Mouse (Mus musculus) kidney, embryonic 16.5 days (tissue): Measurements from ENCODE around the gene Agpat4. TPM values are rescaled to one million over a fixed set of nuclear protein-coding genes. Genes with fewer than 3 reads are reported as not detected.

Experiments used
- ATAC-seq: fragments of 200-750 bp; cut with Nextera tagmentation; 2 replicates; pipeline ENCODE4 v1.8.0; 2017; ENCODE audit warnings: moderate TSS enrichment; ENCODE audit not compliant: low FRiP score, low TSS enrichment
- H3K27ac ChIP-seq: fragments of 300-500 bp; sonication (generic); 2 replicates; pipeline ENCODE4 v1.5.1; 2014; ENCODE audit warnings: low read length
- H3K27me3 ChIP-seq: fragments of 300-500 bp; sonication (generic); 2 replicates; pipeline ENCODE4 v1.6.1; 2014; ENCODE audit warnings: low read length, control low read depth, mixed read lengths; ENCODE audit not compliant: insufficient read depth
- H3K36me3 ChIP-seq: fragments of 300-500 bp; sonication (generic); 2 replicates; pipeline ENCODE4 v1.6.1; 2014; ENCODE audit warnings: low read length, control low read depth, mixed read lengths; ENCODE audit not compliant: insufficient read depth
- H3K4me1 ChIP-seq: fragments of 300-500 bp; sonication (generic); 2 replicates; pipeline ENCODE4 v1.6.1; 2014; ENCODE audit warnings: low read length, control low read depth, mixed read lengths; ENCODE audit not compliant: insufficient read depth
- H3K4me2 ChIP-seq: fragments of 300-500 bp; sonication (generic); replicated peaks from 2 replicates; pipeline ENCODE4 v1.6.1; 2014; ENCODE audit warnings: low read depth, low read length
- H3K4me3 ChIP-seq: fragments of 300-500 bp; sonication (generic); 2 replicates; pipeline ENCODE4 v1.5.1; 2014; ENCODE audit warnings: mild to moderate bottlenecking, low read length
- H3K9ac ChIP-seq: fragments of 300-500 bp; sonication (generic); replicated peaks from 2 replicates; pipeline ENCODE4 v1.6.1; 2014; ENCODE audit warnings: low read length
- H3K9me3 ChIP-seq: fragments of 300-500 bp; sonication (generic); 2 replicates; pipeline ENCODE4 v1.6.1; 2016; ENCODE audit warnings: low read length, control low read depth
- WGBS: fragments of 180-500 bp; shearing (Covaris S2); extraction: QIAGEN DNeasy Blood & Tissue Kit; methylation state at CpG from one replicate; pipeline ENCODE4 v1.1.7; 2014; 5-methylcytosine and 5-hydroxymethylcytosine counted together
- polyA plus RNA-seq: library from polyadenylated mRNA; unstranded; fragments of >200 nt; fragmentation: Nextera tagmentation; extraction: Ambion mirVana; gene quantifications from 2 replicates; pipeline ENCODE4 v1.2.1, GENCODE M21; 2015

Gene Agpat4
- polyA plus RNA-seq, 1 experiment from 2014 or later = 38.3 TPM

DNA sequence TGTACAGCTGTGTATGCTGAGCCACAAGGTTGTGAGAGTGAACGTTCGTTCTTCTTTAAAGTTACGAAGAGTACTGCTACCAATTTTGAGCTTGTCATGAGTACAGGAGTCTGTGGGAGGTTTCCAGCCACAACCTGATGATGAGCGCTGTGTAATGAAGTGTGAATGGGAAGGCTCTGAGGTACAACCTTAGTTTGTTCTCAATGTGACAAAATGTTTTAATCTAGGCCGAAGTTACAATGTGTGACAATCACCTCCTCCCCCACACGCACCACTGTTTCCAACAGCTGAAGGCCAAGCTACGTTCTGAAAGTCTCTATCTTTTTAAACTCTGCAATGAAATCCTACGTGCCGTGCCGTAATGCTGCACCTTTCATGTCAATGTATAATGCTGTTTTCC, 16.2 kb upstream of the Agpat4 start:
- WGBS = 67% methylated on average over 10 of the region's 10 CpGs
- H3K4me1 ChIP-seq = no peaks in the 10 kb centered on the region
- no peaks in the 10 kb centered on the region for H3K27me3 ChIP-seq
- no peaks in the 10 kb centered on the region for H3K9me3 ChIP-seq
- H3K36me3 ChIP-seq = no peaks in the 10 kb centered on the region
- no peak overlapping the region for H3K27ac ChIP-seq
- H3K4me3 ChIP-seq = no peak overlapping the region
- H3K9ac ChIP-seq = no peak overlapping the region
- H3K4me2 ChIP-seq = no peak overlapping the region
- no peak for ATAC-seq

DNA sequence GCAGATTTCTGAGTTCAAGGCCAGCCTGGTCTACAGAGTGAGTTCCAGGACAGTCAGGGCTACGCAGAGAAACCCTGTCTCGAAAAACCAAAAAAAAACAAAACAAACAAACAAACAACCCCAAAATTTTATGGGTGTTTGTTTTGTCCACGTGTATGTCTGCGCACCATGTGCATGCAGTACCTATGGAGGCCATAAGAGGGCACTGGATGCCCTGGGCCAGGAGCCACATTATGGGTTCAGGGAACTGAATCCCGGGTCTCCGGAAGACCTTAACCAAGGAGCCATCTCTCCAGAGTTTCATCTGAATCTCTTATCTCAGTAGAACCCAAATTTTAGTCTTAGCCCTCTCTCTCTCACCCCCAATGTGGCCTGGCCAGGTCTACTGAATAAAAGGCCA, 14.7 kb upstream of the Agpat4 start:
- no peak overlapping the region for H3K4me3 ChIP-seq
- WGBS = 86% methylated on average over 6 of the region's 6 CpGs
- H3K36me3 ChIP-seq = no peaks in the 10 kb centered on the region
- H3K9ac ChIP-seq = no peak overlapping the region
- H3K4me1 ChIP-seq = no peaks in the 10 kb centered on the region
- no peaks in the 10 kb centered on the region for H3K27me3 ChIP-seq
- H3K4me2 ChIP-seq = no peak overlapping the region
- H3K9me3 ChIP-seq = no peaks in the 10 kb centered on the region
- no peak for ATAC-seq
- no peak overlapping the region for H3K27ac ChIP-seq

DNA sequence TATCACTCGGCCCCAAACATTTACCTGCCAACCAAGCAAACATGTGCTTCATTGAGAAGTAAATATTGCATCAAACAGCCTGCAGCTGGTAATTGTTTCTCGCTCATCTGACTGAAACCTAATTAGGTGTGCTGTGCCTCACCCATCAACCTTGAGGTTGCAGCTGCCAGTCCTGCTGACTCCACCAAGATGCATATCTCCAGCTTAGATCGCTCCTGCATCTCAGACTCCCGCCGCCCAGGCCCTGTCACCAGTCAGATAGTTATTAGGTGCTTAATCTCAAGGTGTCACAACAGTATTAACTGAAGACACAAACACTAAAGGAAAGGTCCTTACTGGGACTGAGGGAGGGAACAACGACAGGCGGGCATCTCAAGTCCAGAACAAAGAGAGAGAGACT, 14.3 kb upstream of the Agpat4 start:
- Histone ChIP-seq H3K9me3 (no peaks in the 10 kb centered on the region), H3K27me3 (no peaks in the 10 kb centered on the region), H3K9ac (no peak overlapping the region), H3K36me3 (no peaks in the 10 kb centered on the region), H3K4me1 (no peaks in the 10 kb centered on the region), H3K4me3 (no peak overlapping the region), H3K27ac (no peak overlapping the region), H3K4me2 (no peak overlapping the region)
- no peak for ATAC-seq
- WGBS = 78% methylated on average over 7 of the region's 7 CpGs

DNA sequence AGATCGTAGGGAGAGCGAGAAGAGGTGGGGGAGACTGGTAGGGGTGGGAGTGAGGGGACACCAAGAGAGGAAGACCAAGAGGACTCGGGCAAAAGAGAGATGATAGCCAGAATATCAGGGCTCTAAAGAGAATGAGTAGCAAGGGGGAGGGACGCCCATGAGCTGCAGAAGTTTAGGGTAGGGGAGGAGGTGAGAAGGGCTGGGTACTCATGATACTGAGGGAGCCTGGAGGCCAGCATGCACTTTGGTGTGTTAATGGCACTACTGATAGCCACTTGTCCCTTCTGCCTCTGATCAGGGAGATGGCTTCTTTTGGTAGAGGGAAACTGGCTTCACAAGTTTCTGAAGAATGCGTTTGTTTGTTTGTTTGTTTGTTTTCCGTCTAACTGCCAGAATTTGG, 13.8 kb upstream of the Agpat4 start:
- no peaks in the 10 kb centered on the region for H3K9me3 ChIP-seq
- H3K4me1 ChIP-seq = no peaks in the 10 kb centered on the region
- no peak overlapping the region for H3K27ac ChIP-seq
- no peak overlapping the region for H3K4me3 ChIP-seq
- no peaks in the 10 kb centered on the region for H3K27me3 ChIP-seq
- H3K9ac ChIP-seq = no peak overlapping the region
- no peak overlapping the region for H3K4me2 ChIP-seq
- no peak for ATAC-seq
- WGBS = 84% methylated on average over 6 of the region's 6 CpGs
- no peaks in the 10 kb centered on the region for H3K36me3 ChIP-seq

DNA sequence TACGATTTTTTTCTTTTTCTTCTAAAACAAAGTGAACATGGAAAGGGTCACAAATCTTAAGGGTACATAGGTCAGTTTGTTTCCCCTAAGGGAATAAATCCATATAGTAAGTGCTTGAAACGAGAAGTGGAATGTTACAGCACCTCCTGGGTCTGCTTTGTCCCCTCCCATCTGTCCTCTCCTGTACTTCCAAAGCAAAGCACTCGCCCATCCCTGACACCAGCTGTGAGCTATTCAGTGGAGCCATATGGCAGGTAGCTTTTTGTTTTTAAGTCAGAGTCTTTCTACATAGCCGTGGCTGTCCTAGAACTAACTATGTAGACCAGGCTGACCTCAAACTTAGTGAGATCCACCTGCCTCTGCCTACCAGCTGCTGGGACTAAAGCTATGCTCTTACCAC, 12.2 kb upstream of the Agpat4 start:
- ATAC-seq = no peak
- Histone ChIP-seq H3K27ac (no peak overlapping the region), H3K36me3 (no peaks in the 10 kb centered on the region), H3K4me1 (no peaks in the 10 kb centered on the region), H3K27me3 (no peaks in the 10 kb centered on the region), H3K9ac (no peak overlapping the region), H3K4me3 (no peak overlapping the region), H3K9me3 (no peaks in the 10 kb centered on the region), H3K4me2 (no peak overlapping the region)
- 48% methylated on average over 4 of the region's 4 CpGs for WGBS

DNA sequence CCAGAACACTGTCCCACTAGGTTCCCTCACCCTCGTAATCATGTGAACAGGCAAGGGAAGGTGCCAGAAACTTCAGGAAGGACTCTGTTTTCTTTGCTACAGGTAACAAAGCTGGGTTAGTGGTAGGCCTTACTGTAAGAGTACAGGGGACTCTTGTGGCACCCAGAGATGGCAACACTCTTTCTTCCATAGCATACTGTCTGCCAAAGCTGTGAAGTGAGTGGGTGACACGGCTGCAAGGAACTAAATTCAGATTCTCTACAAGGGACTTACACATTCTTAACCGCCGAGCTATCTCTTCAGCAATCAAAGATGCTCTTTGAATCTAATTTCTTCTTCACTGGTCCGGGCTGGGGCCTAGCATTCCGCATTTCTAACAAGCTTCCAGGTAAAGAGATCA, 4.9 kb upstream of the Agpat4 start:
- Histone ChIP-seq H3K9ac (no peak overlapping the region), H3K27me3 (no peaks in the 10 kb centered on the region), H3K4me3 (no peak overlapping the region), H3K4me2 (no peak overlapping the region), H3K9me3 (no peaks in the 10 kb centered on the region), H3K4me1 (peaks cover 8% of the 10 kb centered on the region), H3K27ac (no peak overlapping the region), H3K36me3 (no peaks in the 10 kb centered on the region)
- WGBS = 88% methylated on average over 6 of the region's 6 CpGs
- ATAC-seq = no peak

DNA sequence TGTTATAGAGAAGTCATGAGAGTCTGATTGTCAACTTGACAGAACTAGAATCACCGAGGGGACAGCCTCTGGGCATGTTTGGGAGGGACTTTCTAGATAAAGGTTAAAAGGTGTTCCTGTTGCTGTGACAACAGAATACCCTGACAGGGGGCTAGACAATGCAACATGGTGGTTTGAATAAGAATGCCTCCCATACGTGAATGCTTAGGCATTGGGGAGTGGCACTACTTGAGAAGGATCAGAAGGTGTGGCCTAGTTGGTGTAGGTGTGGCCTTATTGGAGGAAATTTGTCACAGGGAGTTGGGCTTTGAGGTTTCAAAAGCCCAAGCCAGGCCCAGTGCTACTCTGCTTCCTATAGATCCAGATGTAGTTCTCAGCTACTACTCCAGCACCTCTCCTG, 3.4 kb upstream of the Agpat4 start:
- WGBS = 82% methylated on average over 2 of the region's 2 CpGs
- no peak for ATAC-seq

DNA sequence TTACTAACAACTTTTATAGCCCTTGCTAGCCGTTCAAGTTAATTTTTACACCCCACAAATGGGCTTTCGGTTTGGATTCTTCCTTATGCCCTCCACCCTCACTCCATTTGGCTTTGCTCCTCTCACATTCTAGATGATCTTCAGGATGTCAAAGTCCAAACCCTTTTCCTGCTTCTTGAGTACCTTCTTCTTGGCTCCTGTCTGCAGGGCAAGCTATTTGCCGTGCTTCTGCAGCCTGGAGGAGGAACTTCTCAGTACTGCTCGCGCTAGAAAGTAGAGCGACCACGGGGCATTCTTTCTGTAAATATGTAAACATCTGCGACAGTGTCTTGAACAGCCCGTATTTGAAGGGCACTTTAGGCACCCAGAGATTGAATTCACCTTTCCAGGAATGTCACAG, 373 bp upstream of the Agpat4 start:
- Histone ChIP-seq H3K9ac (peak overlapping the region; percentile 81), H3K27ac (peak overlapping the region; percentile 96), H3K4me1 (peaks cover 17% of the 10 kb centered on the region), H3K4me2 (peak overlapping the region; percentile 97), H3K36me3 (no peaks in the 10 kb centered on the region), H3K27me3 (no peaks in the 10 kb centered on the region), H3K4me3 (peak overlapping the region; percentile 74), H3K9me3 (no peaks in the 10 kb centered on the region)
- no peak for ATAC-seq
- WGBS = under 1% methylated on average over 9 of the region's 9 CpGs

More for the DNA sequence above, 3.4 kb upstream of the Agpat4 start:
- Histone ChIP-seq H3K4me2 (no peak overlapping the region), H3K36me3 (no peaks in the 10 kb centered on the region), H3K9me3 (no peaks in the 10 kb centered on the region), H3K27ac (no peak overlapping the region), H3K27me3 (no peaks in the 10 kb centered on the region), H3K4me1 (peaks cover 9% of the 10 kb centered on the region), H3K9ac (no peak overlapping the region), H3K4me3 (no peak overlapping the region)

DNA sequence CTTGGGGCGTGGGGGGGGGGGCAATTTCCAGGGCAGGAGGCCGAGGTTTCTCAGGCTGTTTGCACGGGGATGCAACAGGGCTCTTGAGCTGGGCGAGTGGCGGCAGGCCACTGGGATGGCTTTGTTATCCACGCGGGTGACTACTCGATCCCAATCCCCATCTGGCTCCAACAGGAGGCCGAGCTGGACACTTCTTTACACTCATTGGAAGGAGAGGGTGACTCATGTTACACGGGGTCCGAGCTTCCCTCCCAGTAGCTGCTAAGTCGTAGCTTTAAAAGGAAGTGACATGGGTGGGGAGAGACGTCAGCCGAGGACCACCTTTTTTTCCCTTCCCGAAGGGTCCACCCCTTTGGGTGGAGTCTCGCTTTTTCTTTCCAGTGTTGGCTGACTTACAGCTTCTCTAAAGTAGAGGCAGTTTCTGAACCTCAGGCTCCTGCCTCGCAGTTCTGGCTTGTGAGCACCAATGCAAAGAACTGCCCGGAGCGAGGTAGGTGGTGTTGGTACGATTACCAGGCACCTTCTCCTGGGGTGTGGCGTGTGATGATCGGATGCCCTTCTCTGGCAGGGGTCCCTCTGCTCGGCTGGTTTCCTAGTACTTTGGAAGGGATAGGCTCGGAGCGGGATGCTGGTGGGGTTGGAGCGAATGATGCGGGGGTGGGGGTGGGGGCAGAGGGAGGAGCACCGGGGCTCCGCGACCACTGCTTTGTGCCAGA, 580 bp downstream of the Agpat4 start:
- peak; percentile 97 for ATAC-seq
- H3K36me3 ChIP-seq = peaks cover 3% of the 10 kb centered on the region
- under 1% methylated on average over 30 of the region's 30 CpGs for WGBS

DNA sequence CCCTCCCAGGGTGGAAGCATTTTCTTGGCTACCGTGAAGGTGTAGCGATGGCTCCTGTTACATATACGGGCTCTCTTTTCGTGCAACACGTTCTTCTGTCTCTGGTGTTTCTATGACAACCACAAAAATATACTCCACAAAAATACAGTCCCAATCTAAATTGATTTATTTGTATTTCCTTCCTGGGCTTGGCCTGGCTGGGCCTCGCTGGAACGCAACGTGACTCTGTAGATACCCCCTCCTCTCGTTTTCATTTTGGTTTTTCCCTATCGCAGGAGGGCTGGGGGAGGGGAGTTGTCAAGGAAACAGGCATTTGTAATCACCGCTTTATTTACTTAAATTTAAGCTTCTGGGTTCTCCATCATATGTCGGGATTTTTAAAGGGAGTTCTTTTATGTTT, 1.2 kb downstream of the Agpat4 start:
- Histone ChIP-seq H3K9ac (peak overlapping the region; percentile 81), H3K27ac (peak overlapping the region; percentile 96), H3K27me3 (no peaks in the 10 kb centered on the region), H3K4me1 (peaks cover 17% of the 10 kb centered on the region), H3K9me3 (no peaks in the 10 kb centered on the region), H3K4me3 (peak overlapping the region; percentile 74), H3K4me2 (peak overlapping the region; percentile 97), H3K36me3 (peaks cover 9% of the 10 kb centered on the region)
- peak; percentile 44 for ATAC-seq
- 0% methylated on average over 12 of the region's 12 CpGs for WGBS

More for the DNA sequence above, 580 bp downstream of the Agpat4 start:
- H3K27me3 ChIP-seq = no peaks in the 10 kb centered on the region
- H3K4me1 ChIP-seq = peaks cover 17% of the 10 kb centered on the region
- H3K27ac ChIP-seq = peak overlapping the region; percentile 96
- peak overlapping the region; percentile 74 for H3K4me3 ChIP-seq
- peak overlapping the region; percentile 97 for H3K4me2 ChIP-seq
- no peaks in the 10 kb centered on the region for H3K9me3 ChIP-seq
- peak overlapping the region; percentile 81 for H3K9ac ChIP-seq
